Mouse (Mus musculus): ENCODE data around the gene Vmn2r49. TPM values are rescaled to one million over a fixed set of nuclear protein-coding genes. Genes with fewer than 3 reads are reported as not detected.
"Not testable (repeated sequence)": the region's sequence is repeated elsewhere in the genome, so short reads cannot be mapped to it uniquely, and the experiment has no call there.

The Vmn2r49 gene
- polyA plus RNA-seq (2016; fragmentation: Nextera tagmentation; extraction: Ambion mirVana): not detected in 2 replicates

DNA sequence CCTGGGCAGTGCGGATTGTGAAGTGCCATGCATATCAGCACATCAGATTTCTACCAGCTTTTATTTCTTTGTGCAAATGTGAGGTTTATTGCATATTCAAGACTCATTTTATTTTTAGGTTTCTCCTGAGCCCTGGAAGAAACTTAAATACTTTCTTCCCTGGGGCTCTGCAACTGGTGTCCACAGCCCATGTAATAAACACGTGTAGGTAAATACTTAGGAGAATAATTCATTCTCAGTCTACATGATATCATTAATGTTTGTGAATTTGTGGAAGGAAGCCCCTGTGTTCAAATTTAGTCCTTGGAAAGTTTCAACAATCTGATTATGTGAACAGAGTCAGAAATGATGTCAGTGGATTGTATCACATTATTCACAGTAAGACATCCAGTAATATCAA lies at the start of gene Vmn2r49:
TSS of gene Vmn2r49 (minus strand) at position 101 of the 400 bp plus-strand sequence.
- WGBS: 80% methylated on average over 1 of the region's 2 CpGs

DNA sequence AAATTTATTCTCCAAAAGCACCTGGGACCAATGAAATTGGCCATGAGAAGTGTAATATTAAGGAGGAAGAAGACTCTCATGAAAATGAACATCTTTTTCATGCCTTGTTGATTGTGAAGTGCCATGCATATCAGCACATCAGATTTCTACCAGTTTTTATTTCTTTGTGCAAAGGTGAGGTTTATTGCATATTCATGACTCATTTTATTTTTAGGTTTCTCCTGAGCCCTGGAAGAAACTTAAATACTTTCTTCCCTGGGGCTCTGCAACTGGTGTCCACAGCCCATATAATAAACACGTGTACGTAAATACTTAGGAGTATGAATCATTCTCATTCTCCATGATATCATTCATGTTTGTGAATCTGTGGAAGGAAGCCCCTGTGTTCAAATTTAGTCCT lies 38.6 kb downstream of the Vmn2r49 start, which contains the start of gene Vmn2r48:
TSS of gene Vmn2r48 (minus strand) at position 101 of the 400 bp plus-strand sequence.
- not testable (repeated sequence) for DNase-seq (ENCODE audit: low spot score); H3K27me3 ChIP-seq (ENCODE audit: low read depth, poor library complexity, severe bottlenecking); H3K4me1 ChIP-seq; H3K36me3 ChIP-seq; H3K27ac ChIP-seq (replicated peaks); H3K4me3 ChIP-seq; H3K9me3 ChIP-seq (replicated peaks)
- WGBS: 84% methylated on average over 2 of the region's 2 CpGs

More for the DNA sequence above, at the start of gene Vmn2r49:
- H3K27me3 ChIP-seq (ENCODE audit: low read depth, poor library complexity, severe bottlenecking); H3K36me3 ChIP-seq; H3K4me3 ChIP-seq; H3K4me1 ChIP-seq; DNase-seq (ENCODE audit: low spot score); H3K27ac ChIP-seq (replicated peaks); H3K9me3 ChIP-seq (replicated peaks): not testable (repeated sequence)

Other genes with a start within 250 kb of the Vmn2r49 start
- not detected in 2 replicates for gene Vmn2r46, start 221.7 kb downstream of the Vmn2r49 start, polyA plus RNA-seq (2016; fragmentation: Nextera tagmentation; extraction: Ambion mirVana)
- not detected in 2 replicates for gene Vmn2r47, start 150.9 kb downstream of the Vmn2r49 start, polyA plus RNA-seq (2016; fragmentation: Nextera tagmentation; extraction: Ambion mirVana)
- not detected in 2 replicates for gene Vmn2r48, start 38.7 kb downstream of the Vmn2r49 start, polyA plus RNA-seq (2016; fragmentation: Nextera tagmentation; extraction: Ambion mirVana)
- gene Vmn2r50, start 61.0 kb upstream of the Vmn2r49 start, polyA plus RNA-seq (2016; fragmentation: Nextera tagmentation; extraction: Ambion mirVana): not detected in 2 replicates
- gene Vmn2r51, start 113.5 kb upstream of the Vmn2r49 start, polyA plus RNA-seq (2016; fragmentation: Nextera tagmentation; extraction: Ambion mirVana): not detected in 2 replicates
- gene Vmn2r52, start 184.3 kb upstream of the Vmn2r49 start, polyA plus RNA-seq (2016; fragmentation: Nextera tagmentation; extraction: Ambion mirVana): not detected in 2 replicates